Mouse (Mus musculus) MEL (cell line): Measurements from ENCODE around the gene Gm42674. TPM values are rescaled to one million over a fixed set of nuclear protein-coding genes. Genes with fewer than 3 reads are reported as not detected.

Experiments used
- DNase-seq: peaks from one replicate; pipeline ENCODE4 v3.0.0; 2011; ENCODE audit warnings: low read depth, low spot score
- H3K27ac ChIP-seq: 2 replicates; pipeline ENCODE4 v1.5.1; 2012; ENCODE audit warnings: low read depth, mild to moderate bottlenecking, control low read depth, low read length, moderate library complexity; ENCODE audit not compliant: control insufficient read depth
- H3K27me3 ChIP-seq, 2 experiments: fragments of 150-350 bp in 1 of 2; sonication (generic) in 1 of 2; 2 replicates each; pipeline ENCODE4 v1.6.1; 2012; ENCODE audit warnings: low read length in 2 of 2, mild to moderate bottlenecking in 2 of 2, improper control_type of control experiment in 1 of 2, moderate library complexity in 1 of 2; ENCODE audit not compliant: insufficient read depth in 2 of 2, control insufficient read depth in 1 of 2
- H3K36me3 ChIP-seq, 2 experiments: 2 replicates each; pipeline ENCODE4 v1.6.1; 2012 to 2014; ENCODE audit warnings: low read length in 2 of 2, improper control_type of control experiment in 1 of 2, inconsistent platforms in 1 of 2, mild to moderate bottlenecking in 1 of 2; ENCODE audit not compliant: insufficient read depth in 2 of 2, control insufficient read depth in 1 of 2
- H3K4me1 ChIP-seq, 2 experiments: fragments of 150-350 bp in 1 of 2; sonication (generic) in 1 of 2; 2 replicates each; pipeline ENCODE4 v1.6.1; 2012; ENCODE audit warnings: low read length in 2 of 2, improper control_type of control experiment in 1 of 2, mild to moderate bottlenecking in 1 of 2; ENCODE audit not compliant: insufficient read depth in 2 of 2, control insufficient read depth in 1 of 2
- H3K4me3 ChIP-seq, 2 experiments: fragments of 150-350 bp in 1 of 2; sonication (generic) in 1 of 2; 2 replicates each; pipeline ENCODE4 v1.5.1; 2012; ENCODE audit warnings: low read depth in 2 of 2, low read length in 2 of 2, mild to moderate bottlenecking in 2 of 2, moderate library complexity in 2 of 2, control low read depth in 1 of 2, improper control_type of control experiment in 1 of 2; ENCODE audit not compliant: control insufficient read depth in 1 of 2, insufficient read depth in 1 of 2
- H3K79me2 ChIP-seq: 2 replicates; pipeline ENCODE4 v1.6.1; 2012; ENCODE audit warnings: mild to moderate bottlenecking, low read length, moderate library complexity; ENCODE audit not compliant: control insufficient read depth, poor library complexity, insufficient read depth
- H3K9ac ChIP-seq: 2 replicates; pipeline ENCODE4 v1.6.1; 2012; ENCODE audit warnings: low read depth, mild to moderate bottlenecking, control low read depth, low read length, moderate library complexity; ENCODE audit not compliant: control insufficient read depth, poor library complexity, severe bottlenecking
- H3K9me3 ChIP-seq: fragments of 150-350 bp; sonication (generic); replicated peaks from 2 replicates; pipeline ENCODE4 v1.6.1; 2012; ENCODE audit warnings: mild to moderate bottlenecking, low read length, improper control_type of control experiment, moderate library complexity; ENCODE audit not compliant: insufficient read depth
- BHLHE40 ChIP-seq: IDR thresholded peaks from 2 replicates; pipeline ENCODE4 v1.6.1; 2012; ENCODE audit warnings: low read depth, mild to moderate bottlenecking, inconsistent platforms, low read length, improper control_type of control experiment, borderline replicate concordance
- CHD1 ChIP-seq: IDR thresholded peaks from 2 replicates; pipeline ENCODE4 v1.6.1; 2012; ENCODE audit warnings: low read depth, mild to moderate bottlenecking, inconsistent platforms, low read length, improper control_type of control experiment
- CHD2 ChIP-seq: IDR thresholded peaks from 2 replicates; pipeline ENCODE4 v1.6.1; 2011; ENCODE audit warnings: low read length, improper control_type of control experiment
- CTCF ChIP-seq, 3 experiments: IDR thresholded peaks in 2 of 3; conservative IDR thresholded peaks in 1 of 3; 2 replicates each; pipeline ENCODE4 v1.5.1; 2011 to 2012; ENCODE audit warnings: low read length in 3 of 3, low read depth in 2 of 3, mild to moderate bottlenecking in 2 of 3, improper control_type of control experiment in 1 of 3, inconsistent platforms in 1 of 3, mixed read lengths in 1 of 3, moderate library complexity in 1 of 3; ENCODE audit not compliant: control insufficient read depth in 1 of 3, insufficient read depth in 1 of 3, poor library complexity in 1 of 3, severe bottlenecking in 1 of 3
- E2F4 ChIP-seq: IDR thresholded peaks from 2 replicates; pipeline ENCODE4 v1.6.1; 2011; ENCODE audit warnings: low read depth, low read length, improper control_type of control experiment, borderline replicate concordance
- ETS1 ChIP-seq: IDR thresholded peaks from 2 replicates; pipeline ENCODE4 v1.6.1; 2012; ENCODE audit warnings: low read depth, mild to moderate bottlenecking, inconsistent platforms, low read length, improper control_type of control experiment, moderate library complexity
- JUND ChIP-seq: IDR thresholded peaks from 2 replicates; pipeline ENCODE4 v1.6.1; 2011; ENCODE audit warnings: low read depth, mild to moderate bottlenecking, improper control_type of control experiment, low read length
- MAFK ChIP-seq: IDR thresholded peaks from 2 replicates; pipeline ENCODE4 v1.6.1; 2011; ENCODE audit warnings: low read depth, mild to moderate bottlenecking, low read length, improper control_type of control experiment, borderline replicate concordance
- MAZ ChIP-seq: IDR thresholded peaks from 2 replicates; pipeline ENCODE4 v1.6.1; 2012; ENCODE audit warnings: low read depth, mild to moderate bottlenecking, inconsistent platforms, low read length, improper control_type of control experiment
- MYB ChIP-seq: IDR thresholded peaks from 2 replicates; pipeline ENCODE4 v1.6.1; 2011; ENCODE audit warnings: mild to moderate bottlenecking, low read depth, low read length, improper control_type of control experiment
- POLR2A ChIP-seq, 2 experiments: IDR thresholded peaks; 2 replicates each; pipeline ENCODE4 v1.6.1; 2011 to 2012; ENCODE audit warnings: low read length in 2 of 2, mild to moderate bottlenecking in 2 of 2, control low read depth in 1 of 2, improper control_type of control experiment in 1 of 2, low read depth in 1 of 2, moderate library complexity in 1 of 2; ENCODE audit not compliant: control insufficient read depth in 1 of 2, insufficient read depth in 1 of 2, poor library complexity in 1 of 2
- POLR2AphosphoS2 ChIP-seq: IDR thresholded peaks from 2 replicates; pipeline ENCODE4 v1.6.1; 2011; ENCODE audit warnings: low read length, improper control_type of control experiment
- RCOR1 ChIP-seq: IDR thresholded peaks from 2 replicates; pipeline ENCODE4 v1.6.1; 2012; ENCODE audit warnings: low read depth, mild to moderate bottlenecking, inconsistent platforms, low read length, improper control_type of control experiment
- SIN3A ChIP-seq: IDR thresholded peaks from 2 replicates; pipeline ENCODE4 v1.6.1; 2012; ENCODE audit warnings: low read length, improper control_type of control experiment, inconsistent platforms
- SMC3 ChIP-seq: IDR thresholded peaks from 2 replicates; pipeline ENCODE4 v1.6.1; 2011; ENCODE audit warnings: low read depth, low read length, improper control_type of control experiment
- TAL1 ChIP-seq: IDR thresholded peaks from 2 replicates; pipeline ENCODE4 v1.6.1; 2012; ENCODE audit warnings: mild to moderate bottlenecking, inconsistent platforms, low read length, moderate library complexity, mixed read lengths
- TBP ChIP-seq: IDR thresholded peaks from 2 replicates; pipeline ENCODE4 v1.8.0; 2011; ENCODE audit warnings: low read depth, low read length, improper control_type of control experiment
- USF1 ChIP-seq: IDR thresholded peaks from 2 replicates; pipeline ENCODE4 v1.6.1; 2014; ENCODE audit warnings: low read depth, mild to moderate bottlenecking, inconsistent platforms, low read length, improper control_type of control experiment, moderate library complexity
- USF2 ChIP-seq, 2 experiments: IDR thresholded peaks; 2 replicates each; pipeline ENCODE4 v1.6.1; 2011 to 2012; ENCODE audit warnings: improper control_type of control experiment in 2 of 2, low read length in 2 of 2, borderline replicate concordance in 1 of 2, inconsistent platforms in 1 of 2, low read depth in 1 of 2, mild to moderate bottlenecking in 1 of 2; ENCODE audit not compliant: insufficient read depth in 1 of 2
- ZKSCAN1 ChIP-seq: IDR thresholded peaks from 2 replicates; pipeline ENCODE4 v1.6.1; 2012; ENCODE audit warnings: low read depth, mild to moderate bottlenecking, inconsistent platforms, low read length, improper control_type of control experiment, moderate library complexity
- polyA plus RNA-seq, 2 experiments: library from polyadenylated mRNA; stranded (reverse) in 1 of 2; unstranded in 1 of 2; fragments of >175 nt in 1 of 2; fragments of >200 nt in 1 of 2; gene quantifications; 2 replicates each; pipeline versions ENCODE4 v1.2.1 to v1.2.4; 2012; ENCODE audit warnings: low replicate concordance in 2 of 2, low read depth in 1 of 2; ENCODE audit not compliant: insufficient read length in 2 of 2, insufficient read depth in 1 of 2, missing spikeins in 1 of 2
- total RNA-seq: library from RNA; depleted of rRNA; stranded (reverse); fragments of 300-350 nt; gene quantifications from 2 replicates; pipeline ENCODE4 v1.2.3, GENCODE M21; 2012

Gene Gm42674
- total and polyA plus RNA-seq, 3 experiments, result not detected

- no peak for DNase-seq
- Histone ChIP-seq H3K4me1 (peaks cover 8 to 31% of the 10 kb centered on the region in 2 experiments), H3K36me3 (peaks cover 0 to 19% of the 10 kb centered on the region in 2 experiments; a peak in 2 of 4 replicates), H3K9me3 (no peaks in the 10 kb centered on the region), H3K79me2 (no peaks in the 10 kb centered on the region), H3K4me3 (no peak overlapping the region), H3K27me3 (no peaks in the 10 kb centered on the region), H3K27ac (no peak overlapping the region), H3K9ac (no peak overlapping the region)
- TF ChIP-seq JUND (no peak), ZKSCAN1 (no peak), MYB (no peak), SMC3 (no peak), RCOR1 (no peak), CTCF (IDR thresholded peaks at IDR 0.05 in 2 of 3, conservative IDR thresholded peaks at IDR 0.05 in 1 of 3; ENCODE audit: control insufficient read depth in 1 of 3, insufficient read depth in 1 of 3, low read depth in 2 of 3, low read length in 3 of 3, poor library complexity in 1 of 3, severe bottlenecking in 1 of 3) (no peak), MAFK (no peak), CHD1 (no peak), E2F4 (no peak), BHLHE40 (no peak), TBP (no peak), CHD2 (no peak), ETS1 (no peak), TAL1 (no peak), POLR2A (IDR thresholded peaks at IDR 0.05; ENCODE audit: control insufficient read depth in 1 of 2, insufficient read depth in 1 of 2, low read depth in 1 of 2, low read length in 2 of 2, poor library complexity in 1 of 2) (no peak), USF2 (IDR thresholded peaks at IDR 0.05; ENCODE audit: borderline replicate concordance in 1 of 2, insufficient read depth in 1 of 2, low read depth in 1 of 2, low read length in 2 of 2) (no peak), MAZ (no peak), SIN3A (no peak)
These were observed 4.0 kb downstream of the Gm42674 start for GRCm38 (mm10) chr3:90605736-90606135.

DNA sequence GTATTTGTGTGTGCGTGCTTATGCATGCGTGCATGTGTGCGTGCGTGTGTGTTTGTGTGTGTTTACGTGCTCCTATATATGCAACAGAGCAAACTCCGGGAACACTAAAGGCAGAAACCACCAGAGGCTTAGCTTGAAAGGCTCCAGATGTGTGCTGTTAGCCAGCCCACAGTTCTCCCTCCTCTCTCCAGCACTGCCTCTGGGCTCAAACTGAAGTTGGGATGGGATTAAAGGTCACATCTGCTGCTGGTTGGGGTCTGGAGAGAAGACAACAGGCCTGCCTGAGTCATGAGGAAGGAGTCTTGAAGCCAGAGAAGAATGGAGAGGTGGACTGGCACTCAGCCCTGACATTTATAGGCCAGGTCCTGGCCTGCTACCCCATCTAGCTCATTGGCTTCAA lies 4.5 kb downstream of the Gm42674 start:
- H3K27ac ChIP-seq, result no peak overlapping the region
- no peak for DNase-seq
- peaks cover 8 to 31% of the 10 kb centered on the region in 2 experiments for H3K4me1 ChIP-seq
- H3K36me3 ChIP-seq, result peaks cover 0 to 19% of the 10 kb centered on the region in 2 experiments; a peak in 2 of 4 replicates
- H3K4me3 ChIP-seq, result no peak overlapping the region
- no peaks in the 10 kb centered on the region for H3K79me2 ChIP-seq
- no peaks in the 10 kb centered on the region for H3K27me3 ChIP-seq
- TF ChIP-seq POLR2AphosphoS2 (no peak), USF1 (no peak), JUND (no peak)
- TF ChIP-seq, all 39 proteins: peak for 0
- H3K9ac ChIP-seq, result no peak overlapping the region
- no peaks in the 10 kb centered on the region for H3K9me3 ChIP-seq
